In genomic region chr6:73462543-73462942, GRCm38 (mm10) we compare ENCODE assay signal across 25 mouse cellular contexts. TPM values are rescaled to one million over a fixed set of nuclear protein-coding genes. Genes with fewer than 3 reads are reported as not detected.
A peak's percentile ranks its signal among the peaks of the same experiment; 100 is the strongest.
DNase-seq lines count a peak whose midpoint lies in the region; ATAC-seq lines count a peak whose summit lies in the region.
"Had no signal": no experiment of that assay in that cellular context is flagged by ENCODE, and none has a peak within 500 bp of the region (broad histone marks: within the 10 kb centered on the region; RNA-seq: fewer than 3 reads in every experiment).

No protein-coding gene starts in this region.

- H3K4me1 ChIP-seq in kidney, embryonic 14.5 days (ENCODE audit: control insufficient read depth, insufficient read depth, low read length) = no peaks in the 10 kb centered on the region
- H3K4me1 ChIP-seq in kidney, embryonic 15.5 days = no peaks in the 10 kb centered on the region
- H3K4me1 ChIP-seq: embryonic facial prominence, embryonic 12.5 days; forebrain, embryonic 15.5 days; heart, embryonic 12.5 days; hindbrain, embryonic 12.5 days had no signal

- H3K4me3 ChIP-seq in kidney, embryonic 14.5 days (ENCODE audit: low read length) = no peak overlapping the region
- H3K4me3 ChIP-seq in kidney, embryonic 15.5 days (replicated peaks) = no peak overlapping the region
- H3K4me3 ChIP-seq: embryonic facial prominence, embryonic 12.5 days; forebrain, embryonic 15.5 days; heart, embryonic 12.5 days; hindbrain, embryonic 12.5 days had no signal

- no peak overlapping the region for H3K4me2 ChIP-seq in kidney, embryonic 14.5 days (replicated peaks; ENCODE audit: low read depth, low read length)
- H3K4me2 ChIP-seq in kidney, embryonic 15.5 days = no peak overlapping the region
- H3K4me2 ChIP-seq: embryonic facial prominence, embryonic 12.5 days; forebrain, embryonic 15.5 days; heart, embryonic 12.5 days; hindbrain, embryonic 12.5 days had no signal

- peak; percentile 46 for DNase-seq in kidney, adult 11 months
- peak; percentile 51 for DNase-seq in kidney, postnatal 14 days
- DNase-seq in frontal cortex, postnatal 14 days (ENCODE audit: low spot score in 2 of 2) = no peak
- DNase-seq in natural killer cell, adult 2 months (ENCODE audit: low spot score in 2 of 2) = no peak
- no peak for DNase-seq in gastrocnemius, postnatal 36 days
- DNase-seq: adrenal gland, postnatal 10 days; B cell, adult 2 months; cerebellum, adult 11-12 months; cerebellum, adult 9-10 months; cerebellum, postnatal 25 days; gastrocnemius, postnatal 14 days; heart, postnatal 36 days had no signal

- intact Hi-C loops in gastrocnemius, postnatal 36 days (cut with DNase I) = no loop called here

- no peaks in the 10 kb centered on the region for H3K36me3 ChIP-seq in kidney, embryonic 14.5 days (ENCODE audit: control insufficient read depth, insufficient read depth, low read length)
- H3K36me3 ChIP-seq in kidney, embryonic 15.5 days = no peaks in the 10 kb centered on the region
- H3K36me3 ChIP-seq: embryonic facial prominence, embryonic 12.5 days; forebrain, embryonic 15.5 days; G1E; heart, embryonic 12.5 days; hindbrain, embryonic 12.5 days had no signal

- no peak overlapping the region for H3K27ac ChIP-seq in kidney, embryonic 14.5 days (ENCODE audit: low read depth, low read length)
- no peak overlapping the region for H3K27ac ChIP-seq in kidney, embryonic 15.5 days
- H3K27ac ChIP-seq: embryonic facial prominence, embryonic 12.5 days; forebrain, embryonic 15.5 days; hindbrain, embryonic 12.5 days had no signal

- H3K9ac ChIP-seq in kidney, embryonic 14.5 days (ENCODE audit: low read depth, low read length) = no peak overlapping the region
- H3K9ac ChIP-seq in kidney, embryonic 15.5 days = no peak overlapping the region
- H3K9ac ChIP-seq: embryonic facial prominence, embryonic 12.5 days; forebrain, embryonic 15.5 days; heart, embryonic 12.5 days; hindbrain, embryonic 12.5 days had no signal

- WGBS in kidney, embryonic 14.5 days = 72% methylated on average over 5 of the region's 5 CpGs
- WGBS in kidney, embryonic 15.5 days = 55% methylated on average over 5 of the region's 5 CpGs

- no peaks in the 10 kb centered on the region for H3K9me3 ChIP-seq in kidney, embryonic 14.5 days (ENCODE audit: control insufficient read depth, low read length)
- H3K9me3 ChIP-seq in kidney, embryonic 15.5 days (replicated peaks) = no peaks in the 10 kb centered on the region
- H3K9me3 ChIP-seq: embryonic facial prominence, embryonic 12.5 days; forebrain, embryonic 15.5 days; heart, embryonic 12.5 days; hindbrain, embryonic 12.5 days had no signal

- no peaks in the 10 kb centered on the region for H3K27me3 ChIP-seq in kidney, embryonic 14.5 days (ENCODE audit: control insufficient read depth, insufficient read depth, low read length)
- H3K27me3 ChIP-seq in kidney, embryonic 15.5 days = no peaks in the 10 kb centered on the region
- H3K27me3 ChIP-seq: embryonic facial prominence, embryonic 12.5 days; forebrain, embryonic 15.5 days; heart, embryonic 12.5 days; hindbrain, embryonic 12.5 days had no signal

- no peak for ATAC-seq in kidney, embryonic 14.5 days (ENCODE audit: low FRiP score, low TSS enrichment)
- peak; percentile 56; the same call in 1 of the 2 replicates for ATAC-seq in kidney, embryonic 15.5 days (replicated peaks; ENCODE audit: low FRiP score)
- ATAC-seq: CD4-positive, CD25-positive, alpha-beta regulatory T cell, adult 4 months; forebrain, embryonic 15.5 days had no signal

RNA-seq across cellular contexts. Expression of gene 4931417E11Rik, which starts 6.9 kb away (rescaled TPM):
- polyA plus RNA-seq in kidney, embryonic 14.5 days (2014; fragmentation: Nextera tagmentation; extraction: Ambion mirVana) = not detected in 2 replicates
- not detected in 2 replicates for polyA plus RNA-seq in kidney, embryonic 15.5 days (2015; fragmentation: Nextera tagmentation; extraction: Ambion mirVana)
- total RNA-seq in gastrocnemius, postnatal 36 days (2021) = not detected
- total RNA-seq: adrenal gland, postnatal 10 days; G1E; gastrocnemius, postnatal 14 days; granulocyte monocyte progenitor cell, adult 5-6 weeks; heart, adult 8-10 months; heart, postnatal 36 days had no signal
- polyA plus RNA-seq: CD4-positive, CD25-positive, alpha-beta regulatory T cell, adult 4 months; cortical plate, adult 2 months; embryonic facial prominence, embryonic 12.5 days; forebrain, embryonic 11.5 days; forebrain, embryonic 15.5 days; G1E; heart, embryonic 12.5 days; heart, embryonic 16.5 days; hindbrain, embryonic 12.5 days had no signal

Comparison
In these comparisons a context has a peak if more than half of its experiments do, and no peak if none do; other contexts are left out.
1. DNase-seq: peak in kidney, adult 11 months (single experiment) and kidney, postnatal 14 days (single experiment); none in frontal cortex, postnatal 14 days (0 of 2), natural killer cell, adult 2 months (0 of 2) and gastrocnemius, postnatal 36 days (0 of 2).